Mouse (Mus musculus): ENCODE results near the gene Glis3.

Gene Glis3

DNA sequence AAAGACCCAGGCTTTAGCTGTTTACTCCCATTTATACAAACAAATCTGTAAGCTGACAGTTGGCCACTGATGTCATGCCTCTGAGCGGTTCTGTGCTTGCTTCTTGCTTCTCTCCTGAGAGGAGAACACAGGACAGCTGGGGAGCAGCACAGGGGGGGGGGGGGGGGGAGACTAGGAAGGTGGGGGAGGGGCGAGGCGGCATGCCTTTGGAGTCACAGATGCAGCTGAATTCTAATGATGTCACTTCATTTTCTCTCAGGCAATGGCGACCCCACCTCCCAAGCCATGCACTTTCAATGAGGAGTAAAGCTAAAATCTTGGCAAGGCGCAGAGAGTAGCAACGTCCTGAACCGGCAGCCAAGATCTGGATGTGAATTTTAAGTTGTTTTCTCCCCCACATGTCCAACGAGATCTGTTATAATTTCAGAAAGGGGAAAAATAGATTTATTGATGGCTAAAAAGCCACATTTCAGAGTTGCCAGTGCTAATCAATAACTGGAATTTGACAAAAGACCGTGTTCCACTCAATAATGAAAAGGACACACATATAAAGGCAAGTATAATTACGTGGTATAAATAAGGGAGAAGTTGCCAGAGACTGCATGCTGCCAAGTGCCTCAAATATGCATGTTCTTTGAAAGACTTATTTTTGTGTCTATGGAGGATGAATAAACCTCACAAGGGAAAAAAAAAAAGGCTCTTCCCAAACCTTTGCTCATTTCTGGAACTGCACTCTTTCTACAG, 297.5 kb downstream of the Glis3 start:
- CTCF ChIA-PET: no interaction called here

DNA sequence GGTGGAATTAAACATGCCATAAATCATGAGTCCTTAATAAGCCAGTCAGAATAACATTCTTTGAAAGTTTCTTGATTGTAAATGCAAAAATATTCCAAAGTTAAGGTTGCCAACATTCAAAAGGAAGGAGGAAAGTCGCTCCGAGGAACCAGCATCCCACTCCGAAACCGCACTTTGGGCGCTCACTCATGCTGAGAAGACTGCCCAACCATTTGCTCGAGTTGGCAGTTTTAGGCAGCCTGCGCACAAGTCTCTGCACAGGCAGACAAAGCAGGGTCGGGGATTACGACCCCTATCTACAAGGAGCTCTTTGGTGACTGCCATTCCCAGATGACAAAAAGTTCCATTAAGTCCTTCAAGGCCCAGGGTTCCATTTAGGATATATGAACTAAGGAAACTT, 298.4 kb downstream of the Glis3 start:
- CTCF ChIA-PET: no interaction called here

DNA sequence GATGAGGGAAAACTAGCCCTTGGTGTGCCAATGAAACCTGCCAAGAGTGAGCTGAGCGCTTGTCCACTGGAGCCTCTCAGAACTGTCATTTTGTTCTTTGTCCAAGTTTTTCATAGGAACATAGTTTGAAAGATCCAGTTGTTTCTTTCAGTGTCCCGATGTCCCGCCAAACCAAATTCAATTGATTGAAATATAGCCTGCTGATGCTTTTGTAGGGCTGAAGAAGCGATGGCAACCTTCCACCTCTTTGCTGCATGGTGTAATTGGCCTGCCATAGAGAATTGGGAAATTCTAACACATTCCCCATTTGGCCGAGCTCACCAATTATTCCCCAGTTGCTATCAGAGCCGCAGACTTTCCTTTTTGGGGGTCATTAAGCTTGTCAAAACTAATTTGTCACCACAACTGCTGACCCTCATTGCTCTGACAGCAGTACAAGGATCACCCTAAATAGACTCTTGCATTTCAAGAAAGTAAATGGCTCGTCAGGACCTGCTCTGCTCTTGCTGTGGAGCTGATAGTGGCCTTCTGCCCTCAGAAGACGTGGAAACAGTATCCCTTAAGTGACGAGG, 299.1 kb downstream of the Glis3 start:
- CTCF ChIA-PET: no interaction called here

DNA sequence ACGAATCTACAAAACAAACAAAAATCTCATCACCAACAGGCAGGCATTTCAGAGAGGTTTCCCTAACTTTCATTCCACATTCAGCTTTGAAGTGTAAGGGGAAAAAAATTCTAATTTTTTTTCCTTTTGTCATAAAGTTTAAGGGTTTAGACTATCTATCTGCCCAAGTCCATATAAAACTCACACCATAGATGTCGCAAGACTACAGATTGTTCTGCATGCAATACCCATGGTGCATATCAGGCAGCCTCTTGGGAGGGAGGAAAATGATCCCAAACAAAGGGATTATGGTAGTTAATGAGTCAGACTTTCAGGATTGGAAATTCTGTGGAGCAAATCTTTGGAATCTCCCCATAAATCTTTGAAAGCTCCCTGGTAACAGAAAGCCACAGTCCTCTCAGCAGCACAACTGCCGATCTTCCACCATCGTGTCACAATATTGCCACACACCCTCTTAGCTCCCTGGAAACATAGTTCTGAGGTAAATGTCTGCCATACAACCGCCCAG, 302.0 kb downstream of the Glis3 start:
- CTCF ChIA-PET: no interaction called here

DNA sequence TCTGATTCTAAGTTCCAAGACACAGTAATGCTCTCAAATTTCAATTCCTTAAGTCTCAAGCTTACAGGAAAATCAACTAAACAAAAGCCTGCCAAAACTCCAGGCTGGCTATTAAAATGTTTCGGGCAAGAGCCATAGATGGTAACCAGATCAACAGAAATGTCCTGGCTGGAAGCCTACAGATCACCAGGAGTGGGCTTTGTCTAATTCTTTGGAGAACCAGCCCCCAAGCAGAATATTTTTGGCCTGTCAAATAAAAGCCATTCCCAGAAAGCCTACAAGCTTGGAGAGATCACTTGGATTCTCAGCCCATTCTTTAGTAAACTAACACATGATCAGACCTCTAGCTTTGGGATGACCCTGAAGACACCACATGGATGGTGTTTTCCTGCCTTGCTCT, 303.5 kb downstream of the Glis3 start:
- CTCF ChIA-PET: no interaction called here

DNA sequence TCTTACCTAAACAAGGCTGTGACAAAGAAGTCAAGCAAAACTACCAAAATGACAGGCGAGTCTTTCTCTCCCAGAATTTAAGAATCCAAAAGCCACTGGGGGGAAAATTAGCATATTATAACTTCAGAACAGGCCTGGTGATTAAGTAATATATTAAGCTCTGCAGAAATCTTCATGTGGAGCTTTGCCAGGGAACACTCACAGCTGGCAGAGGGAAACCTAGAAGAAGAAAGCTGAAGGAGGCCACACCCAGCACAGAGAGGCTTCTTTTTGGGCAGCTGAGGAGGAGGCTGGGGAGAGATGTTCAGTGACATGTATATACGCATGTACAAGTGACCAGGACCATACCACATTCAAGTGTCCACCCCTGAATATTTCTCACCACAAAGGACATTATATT, 304.1 kb downstream of the Glis3 start:
- CTCF ChIA-PET: no interaction called here

DNA sequence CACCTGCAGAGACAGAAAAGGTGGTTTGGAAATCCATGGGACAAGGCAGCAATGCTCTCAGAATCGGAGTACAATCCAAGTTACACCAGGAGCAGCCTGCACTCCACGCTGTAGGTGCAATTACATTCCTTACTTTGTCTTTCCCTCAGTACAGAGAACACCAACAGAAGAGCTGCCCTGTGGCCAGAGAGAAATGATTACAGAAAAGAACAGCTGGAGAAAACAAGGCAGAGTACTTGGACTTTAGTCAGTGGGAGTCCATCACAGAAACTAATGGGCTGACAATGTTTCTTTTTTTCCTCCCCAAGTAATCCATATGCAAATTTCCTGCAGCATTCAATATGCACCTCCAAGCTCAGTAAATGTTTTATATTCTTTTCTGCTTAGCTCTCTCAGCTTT, 305.4 kb downstream of the Glis3 start:
- CTCF ChIA-PET: no interaction called here

DNA sequence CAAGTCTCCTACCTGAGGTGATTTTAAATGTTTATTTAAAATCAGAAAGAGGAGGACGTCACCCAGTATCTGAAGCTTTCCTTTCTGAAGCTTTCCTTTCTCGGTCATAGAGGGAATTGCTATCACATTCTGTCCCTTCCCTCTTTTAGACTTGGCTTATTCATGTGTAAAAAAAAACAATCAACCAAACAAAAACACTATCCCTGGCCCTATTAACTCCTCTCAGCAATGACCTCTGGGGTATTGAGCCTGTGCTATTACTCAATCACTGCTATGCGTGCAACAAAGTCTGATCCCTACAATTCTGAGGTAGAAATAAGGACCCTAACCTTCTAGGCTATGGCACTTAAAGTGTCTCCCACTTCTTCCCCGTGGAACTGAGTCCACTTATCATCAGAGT, 311.7 kb downstream of the Glis3 start:
- CTCF ChIA-PET: no interaction called here

DNA sequence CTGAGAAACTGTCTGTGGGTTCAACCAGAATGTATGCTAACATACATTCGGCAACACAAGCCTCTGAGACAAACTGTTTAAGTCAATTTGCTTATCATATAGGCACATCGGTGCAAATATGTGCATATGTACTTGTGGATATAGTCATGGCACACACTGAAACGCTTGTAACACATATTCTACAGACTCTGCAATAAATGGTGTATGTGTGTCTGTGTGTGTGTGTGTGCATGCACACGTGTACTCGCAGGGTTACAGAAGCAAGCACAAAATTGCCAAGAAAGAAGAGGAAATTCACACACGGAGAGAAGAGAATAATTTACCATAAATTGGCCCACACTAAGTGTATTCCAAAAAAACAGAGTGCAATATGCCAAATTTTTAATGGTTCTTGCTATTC, 312.6 kb downstream of the Glis3 start:
- CTCF ChIA-PET: no interaction called here

DNA sequence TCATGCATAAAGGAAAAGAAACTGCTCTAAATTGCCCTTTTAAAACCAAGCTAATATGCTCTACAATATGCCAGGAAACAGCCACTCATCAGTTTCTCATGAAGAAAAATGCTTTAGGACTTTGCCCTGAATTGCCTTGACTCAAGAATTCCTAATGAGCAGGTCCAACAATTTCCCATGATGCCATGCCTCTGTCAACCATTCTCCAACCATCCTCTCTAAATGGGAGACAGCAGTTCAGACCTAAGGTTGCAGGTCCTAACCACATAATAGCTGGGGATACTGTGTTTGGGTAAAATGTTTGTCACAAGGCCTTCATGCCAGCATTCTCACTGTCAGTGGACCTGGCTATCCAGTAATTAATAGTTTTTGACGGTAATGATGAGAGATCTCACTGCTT, 313.1 kb downstream of the Glis3 start:
- CTCF ChIA-PET: no interaction called here

DNA sequence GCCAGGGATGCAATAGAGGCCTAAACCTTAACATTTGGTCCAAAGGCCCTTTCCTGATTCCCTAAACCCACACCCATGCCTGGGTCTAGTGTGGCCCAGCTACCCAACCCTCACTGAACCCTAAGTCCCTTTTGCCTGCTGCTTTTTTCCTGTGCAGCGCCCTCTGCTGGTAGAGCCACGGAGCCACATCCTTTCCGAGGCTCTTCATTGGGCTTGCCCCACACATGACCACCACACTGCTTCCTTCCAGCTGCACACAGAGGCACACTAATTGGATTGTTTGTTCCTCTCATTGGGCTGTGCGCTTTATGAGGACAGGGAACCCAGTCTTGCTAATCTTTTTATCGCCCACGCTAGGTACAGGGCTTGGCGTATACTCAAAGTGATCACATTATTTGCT, 314.0 kb downstream of the Glis3 start:
- CTCF ChIA-PET: interaction anchor here (0.6 kb wide), 1 partner anchor 29 kb away, joined by 4 read pairs; no protein-coding TSS in a partner anchor

DNA sequence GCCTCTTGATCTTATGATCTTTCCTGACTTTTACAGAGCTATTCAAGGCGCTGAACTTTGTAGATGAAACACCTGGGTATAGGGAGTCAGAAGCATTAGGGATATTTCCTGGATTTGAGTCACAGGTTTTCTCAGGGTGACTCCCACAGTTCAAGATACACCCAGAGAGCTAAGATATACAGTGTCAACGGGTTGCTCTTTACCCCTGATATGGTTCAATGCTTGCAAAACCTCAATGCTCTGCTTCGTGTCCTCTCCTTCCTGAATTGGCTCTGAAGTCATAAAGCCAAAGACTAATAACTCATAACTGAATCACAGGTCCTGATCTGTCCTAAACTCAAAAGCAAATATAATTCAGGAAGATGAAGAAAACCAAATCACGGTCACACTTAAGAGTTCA, 319.0 kb downstream of the Glis3 start:
- CTCF ChIA-PET: no interaction called here

DNA sequence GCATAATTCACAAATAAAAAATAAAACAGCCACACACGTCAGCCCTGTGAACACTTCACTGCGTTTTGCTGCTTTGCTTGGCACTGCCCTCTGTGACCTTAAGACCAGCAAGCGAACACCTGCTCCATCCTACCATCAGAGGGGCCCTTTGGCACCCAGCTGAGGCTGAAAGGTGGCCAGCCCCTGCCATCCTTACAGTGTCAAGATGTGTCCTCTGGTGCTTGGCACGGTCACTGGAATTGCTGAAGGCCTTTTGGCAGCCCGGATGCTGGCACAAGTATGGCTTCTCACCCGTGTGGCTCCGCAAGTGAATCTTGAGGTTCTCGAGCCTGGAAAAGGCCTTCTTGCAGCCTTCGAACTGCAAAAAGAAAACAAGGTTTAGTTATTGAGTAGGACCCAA, 322.3 kb downstream of the Glis3 start:
- CTCF ChIA-PET: no interaction called here

DNA sequence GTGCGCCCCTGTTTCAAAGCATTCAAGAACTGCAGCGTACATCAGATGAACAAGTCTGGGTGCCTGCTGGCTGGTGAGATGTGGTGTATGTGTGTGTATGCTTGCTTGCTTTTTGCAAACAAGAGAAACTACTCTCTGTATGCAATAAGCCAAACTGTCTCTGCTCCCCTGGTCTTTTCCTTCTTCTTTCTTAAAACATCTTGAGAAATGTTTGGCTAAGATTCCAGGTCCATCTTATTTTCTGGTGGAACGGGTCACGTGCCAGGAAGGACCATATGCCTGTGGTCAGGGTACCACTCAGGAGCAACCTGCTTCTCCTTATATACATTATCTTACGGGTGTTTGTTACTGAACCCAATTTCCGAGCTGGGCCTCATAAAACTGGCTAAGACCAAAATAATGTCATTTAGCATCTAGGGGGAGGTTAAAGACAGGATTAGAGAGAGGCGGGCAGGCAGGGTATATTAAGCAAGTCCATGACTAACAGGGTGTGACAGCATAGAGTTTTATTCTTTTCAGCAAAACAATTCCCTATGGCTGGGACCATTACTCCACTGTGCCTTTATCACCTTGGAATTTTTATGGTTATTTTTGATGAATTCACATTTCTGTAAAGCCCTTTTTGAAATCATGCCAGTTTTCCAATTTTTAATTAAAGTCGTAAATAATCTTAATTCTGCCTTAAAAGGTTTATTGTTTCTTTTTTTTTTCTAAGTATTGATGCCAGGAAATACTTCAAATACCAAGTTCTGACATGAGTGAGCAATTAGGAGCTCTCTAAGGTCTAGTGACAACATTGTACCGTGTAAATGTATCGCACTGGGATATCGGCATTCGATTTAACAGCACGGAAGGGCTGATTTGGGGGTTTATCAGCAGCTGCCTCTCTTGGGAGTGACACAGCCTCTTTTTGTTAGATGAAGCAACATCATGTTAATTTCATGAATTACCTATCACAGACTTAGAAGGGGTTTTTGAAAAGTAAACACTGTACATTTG, 328.5 kb downstream of the Glis3 start:
- CTCF ChIA-PET: no interaction called here

DNA sequence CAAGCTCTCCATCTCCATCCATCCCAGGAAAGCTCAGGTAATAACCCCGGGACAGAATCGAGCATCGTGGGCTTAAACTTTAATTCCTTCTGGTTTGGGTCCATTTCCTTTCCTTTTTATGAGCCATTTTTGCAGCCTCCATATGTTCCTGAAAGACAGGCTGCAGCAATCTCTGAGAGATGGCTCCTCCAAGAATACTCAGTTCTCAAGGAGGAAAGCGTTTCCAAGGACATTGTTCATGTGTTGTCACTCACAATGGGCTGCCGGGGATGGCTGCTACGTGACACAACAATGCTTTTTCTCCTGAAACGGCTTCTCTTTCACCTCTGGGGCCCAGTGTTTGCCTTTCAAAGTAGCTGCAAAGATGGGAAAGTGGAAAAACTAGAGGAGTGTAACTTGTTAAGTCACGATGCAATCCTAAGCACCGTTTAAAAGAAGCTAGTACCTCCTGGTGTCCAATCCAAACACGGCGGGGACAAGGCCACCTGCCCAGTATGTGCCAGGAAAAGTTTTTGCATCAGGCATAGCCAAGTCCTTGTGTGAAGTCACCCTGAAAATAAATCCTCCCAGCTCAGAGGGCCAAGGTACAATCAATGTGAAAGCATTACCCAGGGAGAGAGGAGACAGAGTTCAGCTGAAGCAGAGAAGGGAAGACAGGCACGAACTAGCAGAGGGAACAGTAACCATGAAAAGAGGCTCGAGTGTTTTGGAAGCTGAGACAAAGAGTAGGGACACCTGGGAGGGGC, 332.6 kb downstream of the Glis3 start:
- CTCF ChIA-PET: no interaction called here

DNA sequence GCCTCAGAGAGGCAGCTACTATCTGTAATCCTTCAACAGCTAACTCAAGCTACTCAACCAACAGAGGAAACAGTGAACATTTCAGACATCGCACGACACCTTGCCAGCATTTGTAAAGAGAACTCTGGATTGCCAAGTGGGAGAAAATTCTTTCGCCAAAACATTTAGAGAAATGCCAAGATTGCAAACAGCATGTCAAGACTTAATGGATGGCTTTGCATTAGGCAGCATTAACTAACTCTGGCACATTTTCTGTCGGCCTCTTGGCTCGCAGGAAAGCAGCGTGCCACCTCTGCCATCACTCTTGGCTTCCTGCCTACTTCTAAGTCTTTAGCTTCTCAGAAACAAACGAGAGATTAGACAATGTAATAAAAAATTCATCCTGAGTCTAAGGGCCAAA, 336.2 kb downstream of the Glis3 start:
- CTCF ChIA-PET: no interaction called here

DNA sequence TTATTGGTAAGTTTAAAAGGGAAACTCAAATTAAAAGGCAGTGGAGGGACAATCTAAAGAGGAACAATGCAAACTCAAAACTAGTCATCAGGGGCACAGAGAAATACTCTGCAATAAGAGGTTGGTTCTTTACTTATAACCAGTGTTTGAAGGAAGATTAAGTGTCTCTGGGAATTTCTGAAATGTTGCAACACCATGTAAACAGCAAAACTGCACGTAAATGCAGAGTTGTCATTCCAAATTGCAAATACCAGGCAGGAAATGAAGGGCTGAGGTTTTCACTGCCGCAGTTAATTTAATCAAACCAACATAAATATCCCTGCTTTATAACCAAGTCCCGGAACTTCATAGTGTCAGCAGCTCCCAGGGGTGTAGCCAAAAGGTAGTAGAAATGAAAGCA, 342.3 kb downstream of the Glis3 start:
- CTCF ChIA-PET: no interaction called here

DNA sequence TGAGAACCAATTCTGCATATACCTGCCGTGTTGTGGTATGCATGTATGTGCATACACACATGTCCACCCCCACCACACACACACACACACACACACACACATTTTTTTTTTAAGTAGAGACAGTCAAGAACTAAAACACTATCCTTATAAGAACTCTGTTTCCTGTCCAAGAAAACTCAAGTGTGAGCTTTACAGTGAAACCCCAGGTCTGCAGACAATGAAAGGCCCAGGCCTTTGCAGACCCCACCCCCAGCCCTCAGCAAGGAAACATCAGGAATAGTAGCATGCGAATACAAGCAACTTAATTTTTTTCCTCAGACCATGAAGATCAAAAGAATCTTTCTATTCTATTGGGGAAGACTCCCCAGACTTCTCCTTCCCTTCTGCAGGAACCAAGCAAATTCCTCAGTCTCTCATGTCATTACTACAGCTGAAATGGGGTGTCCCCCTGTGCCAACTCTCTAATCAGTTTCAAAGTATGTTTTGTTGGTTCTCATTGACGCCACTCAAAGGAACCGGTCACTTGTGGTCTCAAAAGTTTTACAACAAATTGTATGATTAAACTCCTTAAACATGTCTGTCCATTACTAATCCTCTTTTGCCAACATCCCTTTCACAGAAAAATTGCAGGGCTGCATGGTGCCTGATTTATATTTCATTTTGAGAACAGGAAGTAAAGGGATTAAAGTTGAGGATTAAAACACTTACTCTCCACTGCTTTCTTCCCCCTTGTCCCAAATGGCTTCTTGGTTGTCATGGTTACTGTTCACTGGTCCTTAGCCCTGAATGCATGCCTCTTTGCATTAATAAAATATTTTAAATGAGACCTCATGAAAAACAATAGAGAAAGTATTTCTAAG, 343.0 kb downstream of the Glis3 start:
- CTCF ChIA-PET: interaction anchor here (0.7 kb wide), 1 partner anchor 29 kb away, joined by 4 read pairs; no protein-coding TSS in a partner anchor

DNA sequence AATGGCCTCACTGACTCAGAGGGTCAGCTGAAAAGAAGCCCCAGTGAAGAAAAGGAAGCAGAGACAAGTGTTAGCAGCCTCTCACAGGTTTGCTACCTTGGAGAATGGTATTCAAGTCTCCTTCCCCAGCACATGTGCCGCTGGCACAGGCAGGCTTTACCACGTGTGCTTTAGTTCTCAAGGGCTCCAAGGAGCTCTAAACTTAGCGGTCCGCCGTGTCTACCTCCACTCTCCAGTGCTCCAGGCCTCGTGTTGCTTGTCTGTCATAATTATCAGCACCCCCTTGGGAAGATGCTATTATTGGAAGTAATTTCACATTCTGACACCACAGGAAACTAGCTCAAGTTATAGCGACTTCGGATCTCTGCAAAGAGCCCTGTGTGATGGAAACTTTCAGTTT, 344.0 kb downstream of the Glis3 start:
- CTCF ChIA-PET: no interaction called here

DNA sequence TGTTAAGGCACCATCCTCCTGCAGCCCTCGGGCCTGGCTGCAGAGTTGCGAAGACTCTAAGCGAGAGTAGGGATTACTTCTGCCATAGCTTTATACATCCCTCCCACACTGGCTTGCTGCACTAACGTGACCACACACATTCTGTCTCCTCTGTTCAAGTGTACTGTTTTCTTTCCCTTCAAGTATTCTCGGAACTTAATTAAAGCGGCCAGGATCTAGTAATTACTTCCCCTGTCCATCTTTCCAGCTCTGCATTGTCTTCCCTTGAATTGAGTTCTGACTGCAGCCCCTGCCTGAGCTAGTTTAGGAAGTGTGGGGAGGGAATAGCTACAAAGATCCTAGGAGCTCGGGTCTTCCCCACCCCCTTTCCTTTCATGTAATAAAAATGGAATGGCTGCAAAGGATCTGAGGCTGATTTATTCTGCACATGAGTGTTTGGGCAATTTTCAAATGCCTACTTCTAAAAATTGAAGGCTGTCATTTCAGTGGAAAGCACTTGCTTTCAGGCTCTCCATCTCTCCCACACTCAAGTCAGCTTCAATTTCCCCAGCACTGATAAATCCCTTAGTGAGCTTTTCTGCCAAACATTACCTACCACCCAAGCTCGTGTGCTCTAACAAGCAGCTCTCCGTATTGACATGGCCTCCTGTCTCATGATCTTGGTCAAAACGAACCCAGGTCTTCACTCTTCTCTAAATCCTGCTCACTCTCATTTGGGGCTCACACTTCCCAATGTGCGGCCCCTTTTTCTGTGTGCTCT, 346.7 kb downstream of the Glis3 start:
- CTCF ChIA-PET: no interaction called here
